Mouse (Mus musculus) C2C12 (cell line): Measurements from ENCODE around the gene Micu1. TPM values are rescaled to one million over a fixed set of nuclear protein-coding genes. Genes with fewer than 3 reads are reported as not detected.

ENCODE experiments used
- H3K27me3 ChIP-seq: one replicate; pipeline ENCODE4 v1.6.1; 2011; ENCODE audit not compliant: control insufficient read depth, insufficient read depth, insufficient read length
- H3K36me3 ChIP-seq: one replicate; pipeline ENCODE4 v1.6.1; 2011; ENCODE audit not compliant: control insufficient read depth, insufficient read depth
- H3K4me3 ChIP-seq: one replicate; pipeline ENCODE4 v1.5.1; 2011; ENCODE audit warnings: mild to moderate bottlenecking, control low read depth; ENCODE audit not compliant: poor library complexity, insufficient read depth, severe bottlenecking
- H3K79me2 ChIP-seq: one replicate; pipeline ENCODE4 v1.6.1; 2011; ENCODE audit not compliant: control insufficient read depth, insufficient read depth
- H3K79me3 ChIP-seq: one replicate; pipeline ENCODE4 v1.6.1; 2011; ENCODE audit warnings: low read depth, control low read depth
- H3ac ChIP-seq: one replicate; pipeline ENCODE3; 2011; ENCODE audit warnings: low read depth; ENCODE audit not compliant: control insufficient read depth, insufficient read length
- CEBPB ChIP-seq: IDR thresholded peaks from one replicate; pipeline ENCODE4 v1.6.1; 2011; ENCODE audit warnings: low read depth, mild to moderate bottlenecking, control low read depth, moderate library complexity
- CTCF ChIP-seq: IDR thresholded peaks from one replicate; pipeline ENCODE4 v1.5.1; 2011; ENCODE audit not compliant: control insufficient read depth, insufficient read depth, insufficient read length
- FOSL1 ChIP-seq: IDR thresholded peaks from one replicate; pipeline ENCODE4 v1.8.0; 2011; ENCODE audit warnings: mild to moderate bottlenecking, low read length; ENCODE audit not compliant: poor library complexity, insufficient read depth, severe bottlenecking
- MAX ChIP-seq: IDR thresholded peaks from one replicate; pipeline ENCODE4 v1.6.1; 2011; ENCODE audit warnings: mild to moderate bottlenecking, control low read depth
- MYOD1 ChIP-seq: IDR thresholded peaks from one replicate; pipeline ENCODE4 v1.6.1; 2011; ENCODE audit warnings: low read depth; ENCODE audit not compliant: control insufficient read depth, insufficient read length
- MYOG ChIP-seq: IDR thresholded peaks from one replicate; pipeline ENCODE4 v1.6.1; 2011; ENCODE audit not compliant: control insufficient read depth, insufficient read length; ENCODE audit errors: extremely low read depth
- USF1 ChIP-seq: IDR thresholded peaks from one replicate; pipeline ENCODE4 v1.6.1; 2011; ENCODE audit warnings: low read depth, mild to moderate bottlenecking, control low read depth, moderate library complexity
- polyA plus RNA-seq: library from polyadenylated mRNA; unstranded; fragments of >200 nt; fragmentation: generic; extraction: Trizol; gene quantifications from one replicate; pipeline ENCODE4 v1.2.1, GENCODE M21; 2012; ENCODE audit warnings: missing spikeins

Micu1 gene
- polyA plus RNA-seq, 1 experiment, result 90.2 TPM

GRCm38 (mm10) chr10:59812939-59813338 lies 110.7 kb downstream of the Micu1 start:
- Histone ChIP-seq H3K79me3 (no peaks in the 10 kb centered on the region), H3K27me3 (no peaks in the 10 kb centered on the region), H3K79me2 (no peaks in the 10 kb centered on the region), H3K36me3 (peaks cover 4% of the 10 kb centered on the region), H3ac (no peak overlapping the region), H3K4me3 (no peak overlapping the region)
- TF ChIP-seq CTCF (no peak), CEBPB (no peak), FOSL1 (no peak), MAX (no peak), MYOG (no peak), USF1 (no peak), MYOD1 (no peak)

- H3K79me3 ChIP-seq, result no peaks in the 10 kb centered on the region
- H3ac ChIP-seq, result no peak overlapping the region
- H3K4me3 ChIP-seq, result no peak overlapping the region
- H3K27me3 ChIP-seq, result no peaks in the 10 kb centered on the region
- peaks cover 4% of the 10 kb centered on the region for H3K36me3 ChIP-seq
- TF ChIP-seq USF1, result peak; percentile 29
- peak; percentile 92 for TF ChIP-seq MYOD1
- no peak for TF ChIP-seq CEBPB
- no peak for TF ChIP-seq MYOG
- TF ChIP-seq FOSL1, result peak; percentile 68
- TF ChIP-seq MAX, result peak; percentile 86
- no peak for TF ChIP-seq CTCF
- no peaks in the 10 kb centered on the region for H3K79me2 ChIP-seq
Observed at GRCm38 (mm10) chr10:59813759-59814158, 111.5 kb downstream of the Micu1 start.

- Histone ChIP-seq H3K79me3 (no peaks in the 10 kb centered on the region), H3K79me2 (no peaks in the 10 kb centered on the region), H3K4me3 (no peak overlapping the region), H3K36me3 (no peaks in the 10 kb centered on the region), H3ac (no peak overlapping the region), H3K27me3 (no peaks in the 10 kb centered on the region)
- TF ChIP-seq MAX, result no peak
- TF ChIP-seq CTCF, result peak; percentile 60
Observed at GRCm38 (mm10) chr10:59814505-59815155, 112.4 kb downstream of the Micu1 start.

GRCm38 (mm10) chr10:59816569-59816968 lies 114.3 kb downstream of the Micu1 start:
- Histone ChIP-seq H3ac (no peak overlapping the region), H3K36me3 (no peaks in the 10 kb centered on the region), H3K79me2 (no peaks in the 10 kb centered on the region), H3K79me3 (no peaks in the 10 kb centered on the region), H3K27me3 (no peaks in the 10 kb centered on the region), H3K4me3 (no peak overlapping the region)
- TF ChIP-seq CEBPB, result no peak

- TF ChIP-seq USF1, result no peak
- no peak for TF ChIP-seq MYOG
- TF ChIP-seq MAX, result no peak
- TF ChIP-seq MYOD1, result no peak
- no peak for TF ChIP-seq FOSL1
- TF ChIP-seq CEBPB, result no peak
- TF ChIP-seq CTCF, result no peak
Observed at GRCm38 (mm10) chr10:59817528-59817927, 115.3 kb downstream of the Micu1 start.

GRCm38 (mm10) chr10:59817991-59818390 lies 115.7 kb downstream of the Micu1 start:
- H3K36me3 ChIP-seq, result no peaks in the 10 kb centered on the region
- TF ChIP-seq MAX, result no peak
- TF ChIP-seq USF1, result no peak
- TF ChIP-seq CTCF, result no peak
- TF ChIP-seq MYOG, result no peak
- no peak for TF ChIP-seq MYOD1
- no peaks in the 10 kb centered on the region for H3K79me3 ChIP-seq
- H3K4me3 ChIP-seq, result no peak overlapping the region
- no peaks in the 10 kb centered on the region for H3K79me2 ChIP-seq
- no peaks in the 10 kb centered on the region for H3K27me3 ChIP-seq
- H3ac ChIP-seq, result no peak overlapping the region

More at GRCm38 (mm10) chr10:59817528-59817927, 115.3 kb downstream of the Micu1 start:
- H3K36me3 ChIP-seq, result no peaks in the 10 kb centered on the region
- H3K79me3 ChIP-seq, result no peaks in the 10 kb centered on the region
- H3K79me2 ChIP-seq, result no peaks in the 10 kb centered on the region
- H3K4me3 ChIP-seq, result no peak overlapping the region
- no peak overlapping the region for H3ac ChIP-seq
- H3K27me3 ChIP-seq, result no peaks in the 10 kb centered on the region

GRCm38 (mm10) chr10:59819146-59819545 lies 116.9 kb downstream of the Micu1 start:
- no peak overlapping the region for H3ac ChIP-seq
- TF ChIP-seq USF1 (no peak), CTCF (no peak), MYOD1 (no peak), MAX (no peak), FOSL1 (no peak), CEBPB (no peak), MYOG (no peak)
- no peaks in the 10 kb centered on the region for H3K79me2 ChIP-seq
- H3K4me3 ChIP-seq, result no peak overlapping the region
- H3K36me3 ChIP-seq, result no peaks in the 10 kb centered on the region
- no peaks in the 10 kb centered on the region for H3K27me3 ChIP-seq
- H3K79me3 ChIP-seq, result no peaks in the 10 kb centered on the region
